Mouse (Mus musculus) MEL (cell line): ENCODE measurements around the gene Rpa1. TPM values are rescaled to one million over a fixed set of nuclear protein-coding genes. Genes with fewer than 3 reads are reported as not detected.
A peak's percentile ranks its signal among the peaks of the same experiment; 100 is the strongest.

ENCODE experiments used
- DNase-seq: peaks from one replicate; pipeline ENCODE4 v3.0.0; 2011; ENCODE audit warnings: low read depth, low spot score
- H3K27ac ChIP-seq: 2 replicates; pipeline ENCODE4 v1.5.1; 2012; ENCODE audit warnings: low read depth, mild to moderate bottlenecking, control low read depth, low read length, moderate library complexity; ENCODE audit not compliant: control insufficient read depth
- H3K27me3 ChIP-seq, 2 experiments: fragments of 150-350 bp in 1 of 2; sonication (generic) in 1 of 2; 2 replicates each; pipeline ENCODE4 v1.6.1; 2012; ENCODE audit warnings: low read length in 2 of 2, mild to moderate bottlenecking in 2 of 2, improper control_type of control experiment in 1 of 2, moderate library complexity in 1 of 2; ENCODE audit not compliant: insufficient read depth in 2 of 2, control insufficient read depth in 1 of 2
- H3K36me3 ChIP-seq, 2 experiments: 2 replicates each; pipeline ENCODE4 v1.6.1; 2012 to 2014; ENCODE audit warnings: low read length in 2 of 2, improper control_type of control experiment in 1 of 2, inconsistent platforms in 1 of 2, mild to moderate bottlenecking in 1 of 2; ENCODE audit not compliant: insufficient read depth in 2 of 2, control insufficient read depth in 1 of 2
- H3K4me1 ChIP-seq, 2 experiments: fragments of 150-350 bp in 1 of 2; sonication (generic) in 1 of 2; 2 replicates each; pipeline ENCODE4 v1.6.1; 2012; ENCODE audit warnings: low read length in 2 of 2, improper control_type of control experiment in 1 of 2, mild to moderate bottlenecking in 1 of 2; ENCODE audit not compliant: insufficient read depth in 2 of 2, control insufficient read depth in 1 of 2
- H3K4me3 ChIP-seq, 2 experiments: fragments of 150-350 bp in 1 of 2; sonication (generic) in 1 of 2; 2 replicates each; pipeline ENCODE4 v1.5.1; 2012; ENCODE audit warnings: low read depth in 2 of 2, low read length in 2 of 2, mild to moderate bottlenecking in 2 of 2, moderate library complexity in 2 of 2, control low read depth in 1 of 2, improper control_type of control experiment in 1 of 2; ENCODE audit not compliant: control insufficient read depth in 1 of 2, insufficient read depth in 1 of 2
- H3K79me2 ChIP-seq: 2 replicates; pipeline ENCODE4 v1.6.1; 2012; ENCODE audit warnings: mild to moderate bottlenecking, low read length, moderate library complexity; ENCODE audit not compliant: control insufficient read depth, poor library complexity, insufficient read depth
- H3K9ac ChIP-seq: 2 replicates; pipeline ENCODE4 v1.6.1; 2012; ENCODE audit warnings: low read depth, mild to moderate bottlenecking, control low read depth, low read length, moderate library complexity; ENCODE audit not compliant: control insufficient read depth, poor library complexity, severe bottlenecking
- H3K9me3 ChIP-seq: fragments of 150-350 bp; sonication (generic); replicated peaks from 2 replicates; pipeline ENCODE4 v1.6.1; 2012; ENCODE audit warnings: mild to moderate bottlenecking, low read length, improper control_type of control experiment, moderate library complexity; ENCODE audit not compliant: insufficient read depth
- CHD1 ChIP-seq: IDR thresholded peaks from 2 replicates; pipeline ENCODE4 v1.6.1; 2012; ENCODE audit warnings: low read depth, mild to moderate bottlenecking, inconsistent platforms, low read length, improper control_type of control experiment
- CHD2 ChIP-seq: IDR thresholded peaks from 2 replicates; pipeline ENCODE4 v1.6.1; 2011; ENCODE audit warnings: low read length, improper control_type of control experiment
- CTCF ChIP-seq, 3 experiments: IDR thresholded peaks in 2 of 3; conservative IDR thresholded peaks in 1 of 3; 2 replicates each; pipeline ENCODE4 v1.5.1; 2011 to 2012; ENCODE audit warnings: low read length in 3 of 3, low read depth in 2 of 3, mild to moderate bottlenecking in 2 of 3, improper control_type of control experiment in 1 of 3, inconsistent platforms in 1 of 3, mixed read lengths in 1 of 3, moderate library complexity in 1 of 3; ENCODE audit not compliant: control insufficient read depth in 1 of 3, insufficient read depth in 1 of 3, poor library complexity in 1 of 3, severe bottlenecking in 1 of 3
- ELF1 ChIP-seq: IDR thresholded peaks from 2 replicates; pipeline ENCODE4 v1.6.1; 2014; ENCODE audit warnings: low read depth, mild to moderate bottlenecking, inconsistent platforms, low read length, improper control_type of control experiment, moderate library complexity
- EP300 ChIP-seq, 2 experiments: IDR thresholded peaks; 2 replicates each; pipeline ENCODE4 v1.6.1; 2011; ENCODE audit warnings: improper control_type of control experiment in 2 of 2, low read length in 2 of 2, low read depth in 1 of 2, mild to moderate bottlenecking in 1 of 2
- ETS1 ChIP-seq: IDR thresholded peaks from 2 replicates; pipeline ENCODE4 v1.6.1; 2012; ENCODE audit warnings: low read depth, mild to moderate bottlenecking, inconsistent platforms, low read length, improper control_type of control experiment, moderate library complexity
- GABPA ChIP-seq: IDR thresholded peaks from 2 replicates; pipeline ENCODE4 v1.6.1; 2012; ENCODE audit warnings: low read depth, mild to moderate bottlenecking, inconsistent platforms, low read length, improper control_type of control experiment, moderate library complexity
- GATA1 ChIP-seq: IDR thresholded peaks from 2 replicates; pipeline ENCODE4 v1.6.1; 2011; ENCODE audit warnings: low read depth, low read length, improper control_type of control experiment
- MAFK ChIP-seq: IDR thresholded peaks from 2 replicates; pipeline ENCODE4 v1.6.1; 2011; ENCODE audit warnings: low read depth, mild to moderate bottlenecking, low read length, improper control_type of control experiment, borderline replicate concordance
- MXI1 ChIP-seq: IDR thresholded peaks from 2 replicates; pipeline ENCODE4 v1.6.1; 2011; ENCODE audit warnings: mild to moderate bottlenecking, low read depth, low read length, improper control_type of control experiment
- NRF1 ChIP-seq: IDR thresholded peaks from 2 replicates; pipeline ENCODE4 v1.6.1; 2014; ENCODE audit warnings: low read depth, mild to moderate bottlenecking, inconsistent platforms, low read length, improper control_type of control experiment, moderate library complexity; ENCODE audit not compliant: poor library complexity, insufficient read depth, severe bottlenecking
- POLR2AphosphoS2 ChIP-seq: IDR thresholded peaks from 2 replicates; pipeline ENCODE4 v1.6.1; 2011; ENCODE audit warnings: low read length, improper control_type of control experiment
- POLR2AphosphoS5 ChIP-seq: IDR thresholded peaks from 2 replicates; pipeline ENCODE4 v1.6.1; 2012; ENCODE audit warnings: low read depth, borderline replicate concordance, mild to moderate bottlenecking, inconsistent platforms, low read length, moderate library complexity, mixed read lengths
- RAD21 ChIP-seq: IDR thresholded peaks from 2 replicates; pipeline ENCODE4 v1.6.1; 2011; ENCODE audit warnings: mild to moderate bottlenecking, low read depth, low read length, improper control_type of control experiment
- RCOR1 ChIP-seq: IDR thresholded peaks from 2 replicates; pipeline ENCODE4 v1.6.1; 2012; ENCODE audit warnings: low read depth, mild to moderate bottlenecking, inconsistent platforms, low read length, improper control_type of control experiment
- SIN3A ChIP-seq: IDR thresholded peaks from 2 replicates; pipeline ENCODE4 v1.6.1; 2012; ENCODE audit warnings: low read length, improper control_type of control experiment, inconsistent platforms
- TCF12 ChIP-seq: IDR thresholded peaks from 2 replicates; pipeline ENCODE4 v1.6.1; 2014; ENCODE audit warnings: low read depth, mild to moderate bottlenecking, inconsistent platforms, low read length, improper control_type of control experiment, moderate library complexity
- ZKSCAN1 ChIP-seq: IDR thresholded peaks from 2 replicates; pipeline ENCODE4 v1.6.1; 2012; ENCODE audit warnings: low read depth, mild to moderate bottlenecking, inconsistent platforms, low read length, improper control_type of control experiment, moderate library complexity
- ZMIZ1 ChIP-seq: IDR thresholded peaks from 2 replicates; pipeline ENCODE4 v1.6.1; 2012; ENCODE audit warnings: low read depth, mild to moderate bottlenecking, inconsistent platforms, low read length, improper control_type of control experiment, moderate library complexity
- ZNF384 ChIP-seq: IDR thresholded peaks from 2 replicates; pipeline ENCODE4 v1.6.1; 2012; ENCODE audit warnings: low read depth, mild to moderate bottlenecking, inconsistent platforms, low read length, improper control_type of control experiment
- polyA plus RNA-seq, 2 experiments: library from polyadenylated mRNA; stranded (reverse) in 1 of 2; unstranded in 1 of 2; fragments of >175 nt in 1 of 2; fragments of >200 nt in 1 of 2; gene quantifications; 2 replicates each; pipeline versions ENCODE4 v1.2.1 to v1.2.4; 2012; ENCODE audit warnings: low replicate concordance in 2 of 2, low read depth in 1 of 2; ENCODE audit not compliant: insufficient read length in 2 of 2, insufficient read depth in 1 of 2, missing spikeins in 1 of 2
- total RNA-seq: library from RNA; depleted of rRNA; stranded (reverse); fragments of 300-350 nt; gene quantifications from 2 replicates; pipeline ENCODE4 v1.2.3, GENCODE M21; 2012

The Rpa1 gene
- total and polyA plus RNA-seq, 3 experiments = 179 to 481 (median 242) TPM

DNA sequence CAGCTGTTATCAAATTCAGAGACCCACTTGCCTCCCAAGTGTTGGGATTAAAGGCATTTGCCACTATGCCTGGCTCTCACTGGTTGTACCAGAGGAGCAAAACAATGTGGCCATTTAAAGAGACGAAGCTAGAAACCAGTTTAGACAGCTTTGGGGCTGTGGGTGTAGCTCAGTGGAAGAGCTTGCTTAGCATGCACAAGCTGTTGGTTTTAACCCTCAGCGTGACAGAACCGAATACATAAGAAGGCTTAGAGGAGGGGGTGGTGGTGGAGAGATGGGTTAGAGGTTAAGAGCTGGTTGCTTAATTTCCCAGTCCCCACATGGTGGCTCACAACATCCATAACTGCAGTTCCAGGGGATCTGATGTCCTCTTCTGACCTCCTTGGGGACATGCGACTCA lies 39.5 kb downstream of the Rpa1 start:
- Histone ChIP-seq H3K27me3 (no peaks in the 10 kb centered on the region), H3K27ac (no peak overlapping the region), H3K4me3 (no peak overlapping the region), H3K9me3 (no peaks in the 10 kb centered on the region), H3K9ac (no peak overlapping the region), H3K4me1 (peaks cover 12 to 13% of the 10 kb centered on the region in 2 experiments), H3K79me2 (no peaks in the 10 kb centered on the region), H3K36me3 (peaks cover 12 to 41% of the 10 kb centered on the region in 2 experiments)
- DNase-seq = no peak
- no peak for TF ChIP-seq CHD1
- TF ChIP-seq CTCF (IDR thresholded peaks at IDR 0.05 in 2 of 3, conservative IDR thresholded peaks at IDR 0.05 in 1 of 3; ENCODE audit: control insufficient read depth in 1 of 3, insufficient read depth in 1 of 3, low read depth in 2 of 3, low read length in 3 of 3, poor library complexity in 1 of 3, severe bottlenecking in 1 of 3) = no peak
- TF ChIP-seq SIN3A = no peak
- TF ChIP-seq ETS1 = no peak
- TF ChIP-seq ZNF384 = no peak
- TF ChIP-seq ZKSCAN1 = no peak
- TF ChIP-seq GATA1 = no peak
- TF ChIP-seq RAD21 = no peak
- no peak for TF ChIP-seq POLR2AphosphoS5

DNA sequence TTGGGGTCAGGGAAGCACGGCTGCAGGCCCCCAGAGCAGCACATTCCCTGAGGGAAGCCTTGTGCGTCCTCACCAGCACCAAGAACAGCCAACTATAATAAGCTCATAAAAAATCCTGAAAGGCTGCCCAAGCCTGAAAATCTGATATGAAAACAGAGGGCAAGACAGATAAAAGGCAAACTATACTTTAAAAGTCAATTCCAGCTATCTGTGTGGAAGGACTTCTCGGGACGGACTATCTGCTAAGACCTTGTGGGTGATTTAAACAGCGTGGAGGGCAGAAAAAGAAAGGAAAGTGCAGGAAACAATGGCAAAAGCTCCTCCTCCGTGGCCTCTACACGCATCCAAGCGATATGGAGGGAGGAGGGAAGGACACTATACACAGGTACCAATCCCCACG lies 43.3 kb downstream of the Rpa1 start:
- TF ChIP-seq MXI1 = peak; percentile 42; the same call in 1 of the 2 replicates
- no peak for TF ChIP-seq CTCF (IDR thresholded peaks at IDR 0.05 in 2 of 3, conservative IDR thresholded peaks at IDR 0.05 in 1 of 3; ENCODE audit: control insufficient read depth in 1 of 3, insufficient read depth in 1 of 3, low read depth in 2 of 3, low read length in 3 of 3, poor library complexity in 1 of 3, severe bottlenecking in 1 of 3)
- TF ChIP-seq EP300 (IDR thresholded peaks at IDR 0.05; ENCODE audit: low read depth in 1 of 2, low read length in 2 of 2) = peak; percentile 52 to 66; a peak in 3 of 4 replicates
- TF ChIP-seq ZKSCAN1 = no peak
- TF ChIP-seq ELF1 = no peak
- TF ChIP-seq ETS1 = no peak; the same call in 1 of the 2 replicates
- no peak for TF ChIP-seq POLR2AphosphoS5
- no peak for TF ChIP-seq CHD1
- no peak for TF ChIP-seq POLR2AphosphoS2
- TF ChIP-seq ZMIZ1 = no peak
- TF ChIP-seq SIN3A = peak; percentile 29; the same call in 1 of the 2 replicates
- TF ChIP-seq RCOR1 = peak; percentile 37; the same call in 1 of the 2 replicates
- TF ChIP-seq CHD2 = no peak
- TF ChIP-seq MAFK = no peak
- peak; percentile 80; the same call in 1 of the 2 replicates for TF ChIP-seq TCF12
- no peak for TF ChIP-seq GABPA
- TF ChIP-seq NRF1 = no peak
- peak; percentile 56 for TF ChIP-seq GATA1
- H3K79me2 ChIP-seq = no peaks in the 10 kb centered on the region
- H3K9ac ChIP-seq = no peak overlapping the region
- H3K9me3 ChIP-seq = no peaks in the 10 kb centered on the region
- no peak overlapping the region for H3K27ac ChIP-seq
- no peaks in the 10 kb centered on the region for H3K27me3 ChIP-seq
- H3K4me1 ChIP-seq = peaks cover 5 to 6% of the 10 kb centered on the region in 2 experiments; a peak in 2 of 4 replicates
- H3K4me3 ChIP-seq = no peak overlapping the region
- H3K36me3 ChIP-seq = peaks cover 7 to 32% of the 10 kb centered on the region in 2 experiments
- DNase-seq = no peak
